Mouse (Mus musculus): ENCODE measurements around the gene Mcam.

GRCm38 (mm10) chr9:44115599-44115998 lies 18.7 kb upstream of the Mcam start:
- TF ChIP-seq CTCF (IDR thresholded peaks at IDR 0.05; ENCODE audit: low read depth, low read length): no peak
- TF ChIP-seq POLR2A (IDR thresholded peaks at IDR 0.05; ENCODE audit: extremely low read depth, insufficient read depth, low read length): no peak

Data from liver, adult 2 months (tissue).